9 mouse cellular contexts compared by ENCODE assay signal in the genomic region with DNA sequence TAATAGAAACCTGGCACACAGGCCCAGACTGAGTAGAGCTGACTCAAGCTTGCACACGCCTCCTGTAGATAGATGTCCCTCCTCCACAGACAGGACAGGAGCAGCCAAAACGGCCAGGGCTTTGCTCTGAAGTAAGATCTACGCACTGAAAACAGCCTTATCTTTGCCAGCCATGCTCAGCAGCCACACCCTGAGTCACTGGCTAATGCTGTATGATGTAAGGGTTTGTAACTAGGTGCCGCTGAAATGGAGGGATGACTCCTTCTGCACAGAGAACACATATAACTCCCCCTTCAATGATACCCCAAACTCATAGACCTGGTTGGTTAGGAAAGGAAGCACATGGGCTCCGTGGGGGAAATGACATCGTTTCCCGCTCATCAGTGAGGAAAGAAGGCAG. TPM values are rescaled to one million over a fixed set of nuclear protein-coding genes. Genes with fewer than 3 reads are reported as not detected.
DNase-seq lines count a peak whose midpoint lies in the region; ATAC-seq lines count a peak whose summit lies in the region.
"Had no signal": no experiment of that assay in that cellular context is flagged by ENCODE, and none has a peak within 500 bp of the region (broad histone marks: within the 10 kb centered on the region; RNA-seq: fewer than 3 reads in every experiment).

No protein-coding gene starts in this region.

- H3K4me3 ChIP-seq in kidney, embryonic 15.5 days (replicated peaks), result no peak overlapping the region
- H3K4me3 ChIP-seq in forebrain, embryonic 16.5 days (replicated peaks; ENCODE audit: low read length), result no peak overlapping the region

- no peak overlapping the region for H3K4me2 ChIP-seq in kidney, embryonic 15.5 days
- no peak overlapping the region for H3K4me2 ChIP-seq in forebrain, embryonic 16.5 days (ENCODE audit: low read length)
- H3K4me2 ChIP-seq: hindbrain, embryonic 14.5 days had no signal

- ATAC-seq in kidney, embryonic 15.5 days (replicated peaks; ENCODE audit: low FRiP score), result peak; percentile 88
- 0 out of 2 replicates have a peak, but pooled peaks have one; percentile 4 for ATAC-seq in forebrain, embryonic 16.5 days

- H3K9ac ChIP-seq in kidney, embryonic 15.5 days, result no peak overlapping the region
- H3K9ac ChIP-seq in forebrain, embryonic 16.5 days (replicated peaks; ENCODE audit: low read depth, low read length), result no peak overlapping the region
- H3K9ac ChIP-seq: hindbrain, embryonic 14.5 days had no signal

- no peaks in the 10 kb centered on the region for H3K36me3 ChIP-seq in kidney, embryonic 15.5 days
- H3K36me3 ChIP-seq in forebrain, embryonic 16.5 days (ENCODE audit: control insufficient read depth, insufficient read depth), result no peaks in the 10 kb centered on the region

- 0 out of 2 replicates have a peak, but pooled peaks cover 7% of the 10 kb centered on the region for H3K4me1 ChIP-seq in kidney, embryonic 15.5 days
- peaks cover 6% of the 10 kb centered on the region; the same call in 1 of the 2 replicates for H3K4me1 ChIP-seq in forebrain, embryonic 16.5 days (replicated peaks; ENCODE audit: control insufficient read depth, insufficient read depth, low read length)

- no peak overlapping the region for H3K27ac ChIP-seq in kidney, embryonic 15.5 days
- no peak overlapping the region for H3K27ac ChIP-seq in forebrain, embryonic 16.5 days (ENCODE audit: low read length)
- H3K27ac ChIP-seq: hindbrain, embryonic 14.5 days had no signal

- DNase-seq in kidney, postnatal 25 days, result no peak
- DNase-seq in adrenal gland, postnatal 25 days, result peak; percentile 32
- DNase-seq in spleen, postnatal 14 days (ENCODE audit: low spot score in 2 of 2), result peak; percentile 47 to 57
- no peak for DNase-seq in gastrocnemius, adult 18-20 months (ENCODE audit: low spot score)
- no peak for DNase-seq in ovary, postnatal 10 days (ENCODE audit: low spot score)

- H3K27me3 ChIP-seq in kidney, embryonic 15.5 days, result peaks cover 65% of the 10 kb centered on the region
- peaks cover 23% of the 10 kb centered on the region for H3K27me3 ChIP-seq in forebrain, embryonic 16.5 days (replicated peaks; ENCODE audit: control insufficient read depth, insufficient read depth, low read length)

- no peaks in the 10 kb centered on the region for H3K9me3 ChIP-seq in kidney, embryonic 15.5 days (replicated peaks)
- H3K9me3 ChIP-seq in forebrain, embryonic 16.5 days (ENCODE audit: control insufficient read depth, low read length), result no peaks in the 10 kb centered on the region

- 70% methylated on average over 7 of the region's 7 CpGs for WGBS in kidney, embryonic 15.5 days
- WGBS in forebrain, embryonic 16.5 days, result 70% methylated on average over 7 of the region's 7 CpGs

RNA-seq across cellular contexts. Expression of a gene that starts 19.8 kb away (rescaled TPM):
- 50.5 and 51.8 TPM in 2 replicates for polyA plus RNA-seq in kidney, embryonic 15.5 days (2015; fragmentation: Nextera tagmentation; extraction: Ambion mirVana)
- total RNA-seq in adrenal gland, postnatal 25 days (2021), result 101 and 110 TPM in 2 replicates
- polyA plus RNA-seq in forebrain, embryonic 16.5 days (2015; fragmentation: Nextera tagmentation; extraction: Ambion mirVana), result 44.2 and 50.3 TPM in 2 replicates
- 1 to 10 TPM; 4.7 to 6.0 TPM for total RNA-seq in gastrocnemius, adult 18-20 months (2021)

RNA-seq across cellular contexts. Expression of a gene that starts 38.8 kb away (rescaled TPM):
- not detected in 2 replicates for polyA plus RNA-seq in kidney, embryonic 15.5 days (2015; fragmentation: Nextera tagmentation; extraction: Ambion mirVana)
- total RNA-seq in adrenal gland, postnatal 25 days (2021), result not detected in 2 replicates
- polyA plus RNA-seq in forebrain, embryonic 16.5 days (2015; fragmentation: Nextera tagmentation; extraction: Ambion mirVana), result not detected in 2 replicates
- total RNA-seq in gastrocnemius, adult 18-20 months (2021), result not detected
- total RNA-seq: layer of hippocampus, postnatal 36 days had no signal
- polyA plus RNA-seq: hindbrain, embryonic 14.5 days had no signal

RNA-seq across cellular contexts. Expression of a gene that starts 53.2 kb away (rescaled TPM):
- polyA plus RNA-seq in kidney, embryonic 15.5 days (2015; fragmentation: Nextera tagmentation; extraction: Ambion mirVana), result 29.9 and 31.0 TPM in 2 replicates
- total RNA-seq in adrenal gland, postnatal 25 days (2021), result 281 and 313 TPM in 2 replicates
- polyA plus RNA-seq in forebrain, embryonic 16.5 days (2015; fragmentation: Nextera tagmentation; extraction: Ambion mirVana), result 8.9 and 10.7 TPM in 2 replicates
- 1 to 10 TPM; 4.2 to 6.6 TPM for total RNA-seq in gastrocnemius, adult 18-20 months (2021)

Comparison
In these comparisons a context has a peak if more than half of its experiments do, and no peak if none do; other contexts are left out.
1. DNase-seq: peak in adrenal gland, postnatal 25 days (single experiment) and spleen, postnatal 14 days (2 of 2); none in kidney, postnatal 25 days (0 of 2), gastrocnemius, adult 18-20 months (single experiment) and ovary, postnatal 10 days (single experiment).
2. RNA of a gene that starts 19.8 kb away (total RNA-seq): 101 to 110 TPM in adrenal gland, postnatal 25 days; 4.7 to 6.0 TPM in gastrocnemius, adult 18-20 months; every median in the first group is over 10 times any median in the second.
3. RNA of a gene that starts 53.2 kb away (total RNA-seq): 281 to 313 TPM in adrenal gland, postnatal 25 days; 4.2 to 6.6 TPM in gastrocnemius, adult 18-20 months; every median in the first group is over 10 times any median in the second.